Mouse (Mus musculus) liver, embryonic 12.5 days (tissue): ENCODE measurements around the gene Cstf1. TPM values are rescaled to one million over a fixed set of nuclear protein-coding genes. Genes with fewer than 3 reads are reported as not detected.

Source experiments
- ATAC-seq: fragments of 200-750 bp; cut with Nextera tagmentation; 2 replicates; pipeline ENCODE4 v1.8.0; 2017; ENCODE audit warnings: moderate number of reproducible peaks, mild to moderate bottlenecking, moderate library complexity
- H3K27ac ChIP-seq: fragments of 300-500 bp; sonication (generic); 2 replicates; pipeline ENCODE4 v1.5.1; 2016; ENCODE audit warnings: mild to moderate bottlenecking
- H3K27me3 ChIP-seq: fragments of 300-500 bp; sonication (generic); replicated peaks from 2 replicates; pipeline ENCODE4 v1.6.1; 2016; ENCODE audit warnings: mild to moderate bottlenecking, moderate library complexity
- H3K36me3 ChIP-seq: fragments of 300-500 bp; sonication (generic); 2 replicates; pipeline ENCODE4 v1.6.1; 2016; ENCODE audit warnings: mild to moderate bottlenecking, moderate library complexity
- H3K4me1 ChIP-seq: fragments of 300-500 bp; sonication (generic); 2 replicates; pipeline ENCODE4 v1.6.1; 2016
- H3K4me2 ChIP-seq: fragments of 300-500 bp; sonication (generic); 2 replicates; pipeline ENCODE4 v1.6.1; 2016; ENCODE audit warnings: mild to moderate bottlenecking, moderate library complexity
- H3K4me3 ChIP-seq: fragments of 300-500 bp; sonication (generic); 2 replicates; pipeline ENCODE4 v1.5.1; 2016; ENCODE audit warnings: mild to moderate bottlenecking, moderate library complexity
- H3K9ac ChIP-seq: fragments of 300-500 bp; sonication (generic); 2 replicates; pipeline ENCODE4 v1.6.1; 2016; ENCODE audit warnings: mild to moderate bottlenecking, moderate library complexity
- H3K9me3 ChIP-seq: fragments of 300-500 bp; sonication (generic); replicated peaks from 2 replicates; pipeline ENCODE4 v1.6.1; 2016; ENCODE audit warnings: mild to moderate bottlenecking, moderate library complexity
- WGBS: fragments of 180-500 bp; shearing (Covaris S2); methylation state at CpG from one replicate; pipeline ENCODE4 v1.1.7; 2016; ENCODE audit not compliant: insufficient replicate concordance; 5-methylcytosine and 5-hydroxymethylcytosine counted together
- polyA plus RNA-seq: library from polyadenylated mRNA; unstranded; fragments of >200 nt; fragmentation: Nextera tagmentation; extraction: Ambion mirVana; gene quantifications from 2 replicates; pipeline ENCODE4 v1.2.1, GENCODE M21; 2016

Gene Cstf1
- 39.7 and 42.0 TPM in 2 replicates for polyA plus RNA-seq

GRCm38 (mm10) chr2:172370411-172371223, at the start of gene Cstf1, which contains the start of gene Aurka:
Cstf1 (plus strand) TSS chr2:172370681.
Aurka (minus strand) TSS chr2:172370535.
- Histone ChIP-seq H3K36me3 (peaks cover 71% of the 10 kb centered on the region), H3K27me3 (no peaks in the 10 kb centered on the region), H3K4me3 (peak within 1 kb of the TSS; percentile 82), H3K9me3 (no peaks in the 10 kb centered on the region), H3K4me1 (peaks cover 53% of the 10 kb centered on the region), H3K9ac (peak within 1 kb of the TSS; percentile 92), H3K27ac (peak within 1 kb of the TSS; percentile 84), H3K4me2 (peak within 1 kb of the TSS; percentile 82)
- under 1% methylated on average over 66 of the region's 66 CpGs for WGBS
- peak; percentile 98 for ATAC-seq

- Histone ChIP-seq H3K27ac (no peak overlapping the region), H3K4me3 (no peak overlapping the region), H3K36me3 (no peaks in the 10 kb centered on the region), H3K4me1 (no peaks in the 10 kb centered on the region), H3K9ac (no peak overlapping the region), H3K9me3 (no peaks in the 10 kb centered on the region), H3K27me3 (peaks cover 10% of the 10 kb centered on the region; the same call in 1 of the 2 replicates), H3K4me2 (no peak overlapping the region)
- 16% methylated on average over 9 of the region's 9 CpGs for WGBS
- no peak for ATAC-seq
These were observed 49.6 kb upstream of the Cstf1 start for GRCm38 (mm10) chr2:172320878-172321277.

- Histone ChIP-seq H3K9me3 (no peaks in the 10 kb centered on the region), H3K9ac (no peak overlapping the region), H3K4me3 (no peak overlapping the region), H3K36me3 (no peaks in the 10 kb centered on the region), H3K4me1 (peaks cover 3% of the 10 kb centered on the region; the same call in 1 of the 2 replicates), H3K27ac (no peak overlapping the region), H3K27me3 (peaks cover 50% of the 10 kb centered on the region), H3K4me2 (no peak overlapping the region)
- no peak for ATAC-seq
- 45% methylated on average over 8 of the region's 8 CpGs for WGBS
These were observed 42.2 kb upstream of the Cstf1 start for GRCm38 (mm10) chr2:172328248-172328647.

GRCm38 (mm10) chr2:172329179-172329578, 41.3 kb upstream of the Cstf1 start:
- H3K27me3 ChIP-seq, result peaks cover 46% of the 10 kb centered on the region
- no peaks in the 10 kb centered on the region for H3K36me3 ChIP-seq
- no peak overlapping the region for H3K27ac ChIP-seq
- peak; percentile 82 for ATAC-seq
- 7% methylated on average over 13 of the region's 13 CpGs for WGBS
- H3K4me2 ChIP-seq, result no peak overlapping the region
- no peak overlapping the region for H3K9ac ChIP-seq
- H3K4me3 ChIP-seq, result no peak overlapping the region
- H3K9me3 ChIP-seq, result no peaks in the 10 kb centered on the region
- peaks cover 3% of the 10 kb centered on the region; the same call in 1 of the 2 replicates for H3K4me1 ChIP-seq

- Histone ChIP-seq H3K4me1 (no peaks in the 10 kb centered on the region), H3K9ac (no peak overlapping the region), H3K27me3 (peaks cover 13% of the 10 kb centered on the region; the same call in 1 of the 2 replicates), H3K36me3 (no peaks in the 10 kb centered on the region), H3K27ac (no peak overlapping the region), H3K4me2 (no peak overlapping the region), H3K4me3 (no peak overlapping the region), H3K9me3 (0 out of 2 replicates have a peak, but pooled peaks cover 4% of the 10 kb centered on the region)
- ATAC-seq, result no peak
- WGBS, result 77% methylated on average over 19 of the region's 19 CpGs
These were observed 32.1 kb upstream of the Cstf1 start for GRCm38 (mm10) chr2:172338206-172338942.

- Histone ChIP-seq H3K4me3 (no peak overlapping the region), H3K9ac (no peak overlapping the region), H3K27ac (no peak overlapping the region), H3K27me3 (peaks cover 8% of the 10 kb centered on the region; the same call in 1 of the 2 replicates), H3K9me3 (0 out of 2 replicates have a peak, but pooled peaks cover 4% of the 10 kb centered on the region), H3K4me1 (peaks cover 15% of the 10 kb centered on the region), H3K4me2 (no peak overlapping the region), H3K36me3 (no peaks in the 10 kb centered on the region)
- 57% methylated on average over 3 of the region's 3 CpGs for WGBS
- no peak for ATAC-seq
These were observed 29.5 kb upstream of the Cstf1 start for GRCm38 (mm10) chr2:172340936-172341335.

GRCm38 (mm10) chr2:172341606-172342005, 28.9 kb upstream of the Cstf1 start:
- Histone ChIP-seq H3K27ac (no peak overlapping the region), H3K4me1 (peaks cover 17% of the 10 kb centered on the region), H3K4me3 (no peak overlapping the region), H3K36me3 (no peaks in the 10 kb centered on the region), H3K9me3 (0 out of 2 replicates have a peak, but pooled peaks cover under 1% of the 10 kb centered on the region), H3K27me3 (peaks cover 8% of the 10 kb centered on the region; the same call in 1 of the 2 replicates), H3K9ac (no peak overlapping the region), H3K4me2 (no peak overlapping the region)
- ATAC-seq, result no peak
- WGBS, result 52% methylated on average over 5 of the region's 5 CpGs

GRCm38 (mm10) chr2:172343751-172344150, 26.7 kb upstream of the Cstf1 start:
- Histone ChIP-seq H3K4me2 (no peak overlapping the region), H3K9me3 (no peaks in the 10 kb centered on the region), H3K27ac (no peak overlapping the region), H3K4me3 (no peak overlapping the region), H3K4me1 (peaks cover 38% of the 10 kb centered on the region), H3K27me3 (peaks cover 8% of the 10 kb centered on the region; the same call in 1 of the 2 replicates), H3K9ac (no peak overlapping the region; the same call in 1 of the 2 replicates), H3K36me3 (peaks cover 9% of the 10 kb centered on the region)
- 88% methylated on average over 7 of the region's 7 CpGs for WGBS
- ATAC-seq, result no peak

GRCm38 (mm10) chr2:172344669-172345068, 25.8 kb upstream of the Cstf1 start:
- 36% methylated on average over 5 of the region's 5 CpGs for WGBS
- H3K9ac ChIP-seq, result peak overlapping the region; percentile 51; the same call in 1 of the 2 replicates

GRCm38 (mm10) chr2:172345258-172345738, 25.2 kb upstream of the Cstf1 start, which contains the start of gene Fam210b:
Fam210b (plus strand) TSS chr2:172345565.
- H3K9me3 ChIP-seq, result no peaks in the 10 kb centered on the region
- peak within 1 kb of the TSS; percentile 98 for H3K4me3 ChIP-seq
- peak within 1 kb of the TSS; percentile 97 for H3K27ac ChIP-seq
- peaks cover 54% of the 10 kb centered on the region for H3K4me1 ChIP-seq
- WGBS, result under 1% methylated on average over 35 of the region's 35 CpGs
- H3K36me3 ChIP-seq, result peaks cover 24% of the 10 kb centered on the region
- peak; percentile 77 for ATAC-seq
- H3K27me3 ChIP-seq, result peaks cover 8% of the 10 kb centered on the region; the same call in 1 of the 2 replicates
- H3K4me2 ChIP-seq, result peak within 1 kb of the TSS; percentile 75
- peak within 1 kb of the TSS; percentile 99 for H3K9ac ChIP-seq

More at GRCm38 (mm10) chr2:172344669-172345068, 25.8 kb upstream of the Cstf1 start:
- H3K36me3 ChIP-seq, result peaks cover 18% of the 10 kb centered on the region
- H3K4me3 ChIP-seq, result peak overlapping the region; percentile 98
- H3K27me3 ChIP-seq, result peaks cover 8% of the 10 kb centered on the region; the same call in 1 of the 2 replicates
- H3K4me1 ChIP-seq, result peaks cover 48% of the 10 kb centered on the region
- no peak for ATAC-seq
- peak overlapping the region; percentile 75 for H3K27ac ChIP-seq
- H3K4me2 ChIP-seq, result peak overlapping the region; percentile 67
- no peaks in the 10 kb centered on the region for H3K9me3 ChIP-seq

- peaks cover 64% of the 10 kb centered on the region for H3K4me1 ChIP-seq
These were observed 24.2 kb upstream of the Cstf1 start for GRCm38 (mm10) chr2:172346034-172346929.

More at GRCm38 (mm10) chr2:172346034-172346929, 24.2 kb upstream of the Cstf1 start:
- Histone ChIP-seq H3K4me3 (peak overlapping the region; percentile 98), H3K9me3 (no peaks in the 10 kb centered on the region), H3K27ac (peak overlapping the region; percentile 97), H3K9ac (peak overlapping the region; percentile 99), H3K36me3 (peaks cover 34% of the 10 kb centered on the region), H3K4me2 (peak overlapping the region; percentile 75), H3K27me3 (peaks cover 4% of the 10 kb centered on the region; the same call in 1 of the 2 replicates)
- WGBS, result 7% methylated on average over 31 of the region's 31 CpGs
- ATAC-seq, result no peak
